Mouse (Mus musculus) myocyte (in vitro differentiated cells): ENCODE measurements around the gene Kri1.

Experiments
- CEBPB ChIP-seq: IDR thresholded peaks from 2 replicates; pipeline ENCODE4 v1.6.1; 2011; ENCODE audit warnings: mild to moderate bottlenecking, moderate library complexity; ENCODE audit not compliant: poor library complexity, insufficient read depth, severe bottlenecking
- E2F4 ChIP-seq: IDR thresholded peaks from one replicate; pipeline ENCODE4 v1.6.1; 2011; ENCODE audit warnings: mild to moderate bottlenecking, control low read depth, moderate library complexity; ENCODE audit not compliant: insufficient read depth
- MAX ChIP-seq: IDR thresholded peaks from one replicate; pipeline ENCODE4 v1.6.1; 2011; ENCODE audit warnings: low read depth, mild to moderate bottlenecking, control low read depth
- MYOD1 ChIP-seq, 3 experiments: IDR thresholded peaks; one replicate each; pipeline ENCODE4 v1.6.1; 2011; ENCODE audit warnings: control low read depth in 2 of 3, low read depth in 2 of 3, mild to moderate bottlenecking in 2 of 3, moderate library complexity in 1 of 3; ENCODE audit not compliant: insufficient read length in 2 of 3, control insufficient read depth in 1 of 3
- MYOG ChIP-seq, 3 experiments: IDR thresholded peaks; one replicate each; pipeline ENCODE4 v1.6.1; 2011; ENCODE audit warnings: control low read depth in 2 of 3, low read depth in 2 of 3, mild to moderate bottlenecking in 2 of 3; ENCODE audit not compliant: insufficient read length in 2 of 3, control insufficient read depth in 1 of 3, insufficient read depth in 1 of 3
- POLR2A ChIP-seq: IDR thresholded peaks from one replicate; pipeline ENCODE4 v1.6.1; 2011; ENCODE audit warnings: low read depth, mild to moderate bottlenecking, control low read depth, moderate library complexity; ENCODE audit not compliant: insufficient read length
- POLR2AphosphoS2 ChIP-seq: IDR thresholded peaks from one replicate; pipeline ENCODE4 v1.6.1; 2011; ENCODE audit warnings: low read depth, control low read depth; ENCODE audit not compliant: insufficient read length
- REST ChIP-seq: IDR thresholded peaks from one replicate; pipeline ENCODE4 v1.6.1; 2011; ENCODE audit warnings: mild to moderate bottlenecking, control low read depth, moderate library complexity; ENCODE audit not compliant: insufficient read depth, insufficient read length
- SRF ChIP-seq: IDR thresholded peaks from one replicate; pipeline ENCODE4 v1.6.1; 2011; ENCODE audit warnings: low read depth; ENCODE audit not compliant: control insufficient read depth, insufficient read length
- TCF12 ChIP-seq: IDR thresholded peaks from one replicate; pipeline ENCODE4 v1.6.1; 2011; ENCODE audit warnings: mild to moderate bottlenecking, control low read depth; ENCODE audit not compliant: poor library complexity, insufficient read depth, severe bottlenecking
- TCF3 ChIP-seq: IDR thresholded peaks from one replicate; pipeline ENCODE4 v1.6.1; 2011; ENCODE audit warnings: low read depth, control low read depth; ENCODE audit not compliant: insufficient read length
- USF1 ChIP-seq: IDR thresholded peaks from one replicate; pipeline ENCODE4 v1.6.1; 2011; ENCODE audit warnings: low read depth, mild to moderate bottlenecking, control low read depth, moderate library complexity

- no peak for TF ChIP-seq POLR2A
- no peak for TF ChIP-seq E2F4
- no peak for TF ChIP-seq USF1
- TF ChIP-seq MAX = no peak
- no peak for TF ChIP-seq REST
- TF ChIP-seq MYOG (IDR thresholded peaks at IDR 0.05; ENCODE audit: control insufficient read depth in 1 of 3, insufficient read depth in 1 of 3, insufficient read length in 2 of 3, low read depth in 2 of 3) = no peak
- TF ChIP-seq MYOD1 (IDR thresholded peaks at IDR 0.05; ENCODE audit: control insufficient read depth in 1 of 3, insufficient read length in 2 of 3, low read depth in 2 of 3) = no peak
- no peak for TF ChIP-seq TCF12
- no peak for TF ChIP-seq SRF
- no peak for TF ChIP-seq POLR2AphosphoS2
- no peak for TF ChIP-seq CEBPB
- TF ChIP-seq TCF3 = no peak
Observed at GRCm38 (mm10) chr9:21274336-21274735, 13.4 kb downstream of the Kri1 start.
